Mouse (Mus musculus) forebrain, postnatal 0 days (tissue): Measurements from ENCODE around the gene Knstrn. TPM values are rescaled to one million over a fixed set of nuclear protein-coding genes. Genes with fewer than 3 reads are reported as not detected.

Experiments used
- ATAC-seq: fragments of 200-750 bp; cut with Nextera tagmentation; 2 replicates; pipeline ENCODE4 v1.8.0; 2017; ENCODE audit warnings: mild to moderate bottlenecking, moderate library complexity
- DNase-seq: peaks from one replicate; pipeline ENCODE4 v3.0.0-alpha.2; 2015
- H3K27ac ChIP-seq: fragments of 300-500 bp; sonication (generic); 2 replicates; pipeline ENCODE4 v1.5.1; 2014; ENCODE audit warnings: low read depth, mild to moderate bottlenecking, antibody characterized with exemption, low read length, moderate library complexity, mixed read lengths
- H3K27me3 ChIP-seq: fragments of 300-500 bp; sonication (generic); 2 replicates; pipeline ENCODE4 v1.6.1; 2014; ENCODE audit warnings: mild to moderate bottlenecking, low read length, mixed read lengths; ENCODE audit not compliant: insufficient read depth
- H3K36me3 ChIP-seq: fragments of 300-500 bp; sonication (generic); 2 replicates; pipeline ENCODE4 v1.6.1; 2014; ENCODE audit warnings: mild to moderate bottlenecking, moderate library complexity; ENCODE audit not compliant: insufficient read depth
- H3K4me1 ChIP-seq: fragments of 300-500 bp; sonication (generic); 2 replicates; pipeline ENCODE4 v1.6.1; 2014; ENCODE audit warnings: antibody characterized with exemption; ENCODE audit not compliant: insufficient read depth
- H3K4me2 ChIP-seq: fragments of 300-500 bp; sonication (generic); 2 replicates; pipeline ENCODE4 v1.6.1; 2014; ENCODE audit warnings: low read depth, mild to moderate bottlenecking, moderate library complexity
- H3K4me3 ChIP-seq: fragments of 300-500 bp; sonication (generic); 2 replicates; pipeline ENCODE4 v1.5.1; 2014; ENCODE audit warnings: low read depth, low read length, mixed read lengths
- H3K9ac ChIP-seq: fragments of 300-500 bp; sonication (generic); 2 replicates; pipeline ENCODE4 v1.6.1; 2014; ENCODE audit warnings: mild to moderate bottlenecking
- H3K9me3 ChIP-seq: fragments of 300-500 bp; sonication (generic); 2 replicates; pipeline ENCODE4 v1.6.1; 2016; ENCODE audit warnings: low read length
- CTCF ChIP-seq: sonication (generic); IDR thresholded peaks from 2 replicates; pipeline ENCODE4 v1.5.1; 2016; ENCODE audit warnings: antibody characterized with exemption, control low read depth, low read depth
- WGBS: fragments of 180-500 bp; shearing (Covaris S2); extraction: QIAGEN DNeasy Blood & Tissue Kit; methylation state at CpG from one replicate; pipeline ENCODE4 v1.1.7; 2014; 5-methylcytosine and 5-hydroxymethylcytosine counted together
- polyA plus RNA-seq: library from polyadenylated mRNA; unstranded; fragments of >200 nt; fragmentation: Nextera tagmentation; extraction: Ambion mirVana; gene quantifications from 2 replicates; pipeline ENCODE4 v1.2.1, GENCODE M21; 2015
- total RNA-seq: library from RNA; depleted of rRNA; stranded (reverse); fragments of >200 nt; gene quantifications from 2 replicates; pipeline ENCODE4 v1.2.3, GENCODE M21; 2014

The Knstrn gene
- total and polyA plus RNA-seq, 2 experiments from 2014 or later: 7.1 to 13.1 TPM

- Histone ChIP-seq H3K27ac (peak overlapping the region; percentile 37; the same call in 1 of the 2 replicates), H3K4me2 (peak overlapping the region; percentile 79), H3K9ac (peak overlapping the region; percentile 62), H3K27me3 (no peaks in the 10 kb centered on the region), H3K4me1 (peaks cover 9% of the 10 kb centered on the region), H3K9me3 (no peaks in the 10 kb centered on the region), H3K36me3 (no peaks in the 10 kb centered on the region), H3K4me3 (peak overlapping the region; percentile 50)
- TF ChIP-seq CTCF: no peak
- DNase-seq: no peak
- ATAC-seq: no peak
- WGBS: 43% methylated on average over 3 of the region's 3 CpGs
Measured at GRCm38 (mm10) chr2:118862340-118862675, 48.5 kb downstream of the Knstrn start.

- 92% methylated on average over 3 of the region's 3 CpGs for WGBS
- Histone ChIP-seq H3K9ac (no peak overlapping the region), H3K9me3 (no peaks in the 10 kb centered on the region), H3K27ac (no peak overlapping the region), H3K27me3 (no peaks in the 10 kb centered on the region), H3K4me1 (no peaks in the 10 kb centered on the region), H3K4me3 (no peak overlapping the region), H3K36me3 (peaks cover 4% of the 10 kb centered on the region), H3K4me2 (no peak overlapping the region)
- ATAC-seq (no peak), DNase-seq (no peak)
- no peak for TF ChIP-seq CTCF
Measured at GRCm38 (mm10) chr2:118870601-118871000, 56.8 kb downstream of the Knstrn start.

- peaks cover 4% of the 10 kb centered on the region for H3K36me3 ChIP-seq
- no peaks in the 10 kb centered on the region for H3K9me3 ChIP-seq
- 79% methylated on average over 1 of the region's 1 CpGs for WGBS
- H3K4me3 ChIP-seq: no peak overlapping the region
- DNase-seq: no peak
- no peaks in the 10 kb centered on the region for H3K27me3 ChIP-seq
- no peak overlapping the region for H3K4me2 ChIP-seq
- no peak for TF ChIP-seq CTCF
- H3K4me1 ChIP-seq: no peaks in the 10 kb centered on the region
- no peak for ATAC-seq
- H3K27ac ChIP-seq: no peak overlapping the region
- H3K9ac ChIP-seq: no peak overlapping the region
Measured at GRCm38 (mm10) chr2:118871032-118871431, 57.2 kb downstream of the Knstrn start.

- WGBS: 87% methylated on average over 5 of the region's 5 CpGs
- DNase-seq: no peak
- H3K4me3 ChIP-seq: no peak overlapping the region
- H3K27me3 ChIP-seq: no peaks in the 10 kb centered on the region
- no peaks in the 10 kb centered on the region for H3K9me3 ChIP-seq
- H3K4me1 ChIP-seq: no peaks in the 10 kb centered on the region
- H3K27ac ChIP-seq: no peak overlapping the region
- no peak overlapping the region for H3K4me2 ChIP-seq
- no peak for ATAC-seq
- peaks cover 9% of the 10 kb centered on the region for H3K36me3 ChIP-seq
- no peak for TF ChIP-seq CTCF
- no peak overlapping the region for H3K9ac ChIP-seq
Measured at GRCm38 (mm10) chr2:118873018-118873417, 59.2 kb downstream of the Knstrn start.

GRCm38 (mm10) chr2:118873890-118874430 is 60.2 kb downstream of the Knstrn start:
- ATAC-seq (no peak), DNase-seq (no peak)
- WGBS: 83% methylated on average over 6 of the region's 6 CpGs
- Histone ChIP-seq H3K4me3 (no peak overlapping the region), H3K9ac (no peak overlapping the region), H3K27me3 (no peaks in the 10 kb centered on the region), H3K9me3 (no peaks in the 10 kb centered on the region), H3K4me1 (no peaks in the 10 kb centered on the region), H3K27ac (no peak overlapping the region), H3K36me3 (peaks cover 9% of the 10 kb centered on the region), H3K4me2 (no peak overlapping the region)
- TF ChIP-seq CTCF: no peak

- Histone ChIP-seq H3K4me2 (no peak overlapping the region), H3K9me3 (no peaks in the 10 kb centered on the region), H3K9ac (no peak overlapping the region), H3K4me3 (no peak overlapping the region), H3K4me1 (no peaks in the 10 kb centered on the region), H3K27me3 (no peaks in the 10 kb centered on the region), H3K36me3 (peaks cover 10% of the 10 kb centered on the region), H3K27ac (no peak overlapping the region)
- 92% methylated on average over 8 of the region's 8 CpGs for WGBS
- TF ChIP-seq CTCF: no peak
- DNase-seq (no peak), ATAC-seq (no peak)
Measured at GRCm38 (mm10) chr2:118875316-118875715, 61.5 kb downstream of the Knstrn start.

- no peak for ATAC-seq
- H3K27ac ChIP-seq: no peak overlapping the region
- no peak overlapping the region for H3K9ac ChIP-seq
- no peaks in the 10 kb centered on the region for H3K9me3 ChIP-seq
- no peaks in the 10 kb centered on the region for H3K27me3 ChIP-seq
- no peak for TF ChIP-seq CTCF
- 95% methylated on average over 9 of the region's 9 CpGs for WGBS
- H3K36me3 ChIP-seq: peaks cover 15% of the 10 kb centered on the region
- no peaks in the 10 kb centered on the region for H3K4me1 ChIP-seq
- no peak overlapping the region for H3K4me3 ChIP-seq
- no peak for DNase-seq
- H3K4me2 ChIP-seq: no peak overlapping the region
Measured at GRCm38 (mm10) chr2:118876453-118876852, 62.6 kb downstream of the Knstrn start.
